Mouse (Mus musculus): Measurements from ENCODE around the gene Tmcc3. TPM values are rescaled to one million over a fixed set of nuclear protein-coding genes. Genes with fewer than 3 reads are reported as not detected.

Tmcc3 gene
- polyA plus RNA-seq, 1 experiment from 2014 or later = 17.4 TPM

GRCm38 (mm10) chr10:94457454-94457853, 145.7 kb downstream of the Tmcc3 start:
- Histone ChIP-seq H3K4me2 (ENCODE audit: low read depth, low read length) (no peak overlapping the region), H3K9me3 (ENCODE audit: control insufficient read depth, low read length) (no peaks in the 10 kb centered on the region), H3K27me3 (replicated peaks; ENCODE audit: control insufficient read depth, insufficient read depth, low read length) (no peaks in the 10 kb centered on the region), H3K9ac (ENCODE audit: low read depth, low read length) (no peak overlapping the region), H3K27ac (replicated peaks; ENCODE audit: low read depth, low read length) (no peak overlapping the region), H3K36me3 (ENCODE audit: control insufficient read depth, insufficient read depth, low read length) (no peaks in the 10 kb centered on the region), H3K4me1 (ENCODE audit: control insufficient read depth, insufficient read depth, low read length) (peaks cover 6% of the 10 kb centered on the region; the same call in 1 of the 2 replicates), H3K4me3 (ENCODE audit: low read depth, low read length) (no peak overlapping the region)
- ATAC-seq (ENCODE audit: low read depth) (peak; percentile 48; the same call in 1 of the 2 replicates), DNase-seq (ENCODE audit: low spot score) (peak; percentile 49)
- WGBS = 25% methylated on average over 1 of the region's 1 CpGs

GRCm38 (mm10) chr10:94458690-94459089, 146.9 kb downstream of the Tmcc3 start:
- no peak overlapping the region for H3K9ac ChIP-seq (ENCODE audit: low read depth, low read length)
- 47% methylated on average over 6 of the region's 6 CpGs for WGBS
- H3K4me1 ChIP-seq (ENCODE audit: control insufficient read depth, insufficient read depth, low read length) = peaks cover 15% of the 10 kb centered on the region
- H3K9me3 ChIP-seq (ENCODE audit: control insufficient read depth, low read length) = no peaks in the 10 kb centered on the region
- 0 out of 2 replicates have a peak overlapping the region, but pooled peaks have one; percentile 29 for H3K27ac ChIP-seq (replicated peaks; ENCODE audit: low read depth, low read length)
- H3K27me3 ChIP-seq (replicated peaks; ENCODE audit: control insufficient read depth, insufficient read depth, low read length) = no peaks in the 10 kb centered on the region
- no peak overlapping the region for H3K4me2 ChIP-seq (ENCODE audit: low read depth, low read length)
- H3K4me3 ChIP-seq (ENCODE audit: low read depth, low read length) = no peak overlapping the region
- DNase-seq (ENCODE audit: low spot score) (peak; percentile 84), ATAC-seq (ENCODE audit: low read depth) (peak; percentile 74; the same call in 1 of the 2 replicates)
- no peaks in the 10 kb centered on the region for H3K36me3 ChIP-seq (ENCODE audit: control insufficient read depth, insufficient read depth, low read length)

GRCm38 (mm10) chr10:94461378-94461777, 149.6 kb downstream of the Tmcc3 start:
- 87% methylated on average over 3 of the region's 3 CpGs for WGBS
- DNase-seq (ENCODE audit: low spot score) = no peak

GRCm38 (mm10) chr10:94461871-94462270, 150.1 kb downstream of the Tmcc3 start:
- Histone ChIP-seq H3K27me3 (replicated peaks; ENCODE audit: control insufficient read depth, insufficient read depth, low read length) (no peaks in the 10 kb centered on the region), H3K4me3 (ENCODE audit: low read depth, low read length) (no peak overlapping the region), H3K4me2 (ENCODE audit: low read depth, low read length) (no peak overlapping the region), H3K9me3 (ENCODE audit: control insufficient read depth, low read length) (no peaks in the 10 kb centered on the region), H3K9ac (ENCODE audit: low read depth, low read length) (no peak overlapping the region), H3K4me1 (ENCODE audit: control insufficient read depth, insufficient read depth, low read length) (peaks cover 19% of the 10 kb centered on the region), H3K27ac (replicated peaks; ENCODE audit: low read depth, low read length) (no peak overlapping the region), H3K36me3 (ENCODE audit: control insufficient read depth, insufficient read depth, low read length) (no peaks in the 10 kb centered on the region)
- ATAC-seq (ENCODE audit: low read depth) = no peak
- DNase-seq (ENCODE audit: low spot score) = no peak
- WGBS = 79% methylated on average over 8 of the region's 8 CpGs

More at GRCm38 (mm10) chr10:94461378-94461777, 149.6 kb downstream of the Tmcc3 start:
- H3K9me3 ChIP-seq (ENCODE audit: control insufficient read depth, low read length) = no peaks in the 10 kb centered on the region
- H3K4me2 ChIP-seq (ENCODE audit: low read depth, low read length) = no peak overlapping the region
- no peak for ATAC-seq (ENCODE audit: low read depth)
- H3K27ac ChIP-seq (replicated peaks; ENCODE audit: low read depth, low read length) = no peak overlapping the region
- H3K4me1 ChIP-seq (ENCODE audit: control insufficient read depth, insufficient read depth, low read length) = peaks cover 19% of the 10 kb centered on the region
- no peak overlapping the region for H3K9ac ChIP-seq (ENCODE audit: low read depth, low read length)
- no peak overlapping the region for H3K4me3 ChIP-seq (ENCODE audit: low read depth, low read length)
- no peaks in the 10 kb centered on the region for H3K27me3 ChIP-seq (replicated peaks; ENCODE audit: control insufficient read depth, insufficient read depth, low read length)
- no peaks in the 10 kb centered on the region for H3K36me3 ChIP-seq (ENCODE audit: control insufficient read depth, insufficient read depth, low read length)

- no peaks in the 10 kb centered on the region for H3K9me3 ChIP-seq (ENCODE audit: control insufficient read depth, low read length)
- H3K9ac ChIP-seq (ENCODE audit: low read depth, low read length) = no peak overlapping the region
- no peaks in the 10 kb centered on the region for H3K27me3 ChIP-seq (replicated peaks; ENCODE audit: control insufficient read depth, insufficient read depth, low read length)
- ATAC-seq (ENCODE audit: low read depth) (peak; percentile 81), DNase-seq (ENCODE audit: low spot score) (peak; percentile 88)
- no peaks in the 10 kb centered on the region for H3K36me3 ChIP-seq (ENCODE audit: control insufficient read depth, insufficient read depth, low read length)
- no peak overlapping the region for H3K4me3 ChIP-seq (ENCODE audit: low read depth, low read length)
- no peak overlapping the region for H3K27ac ChIP-seq (replicated peaks; ENCODE audit: low read depth, low read length)
- peaks cover 19% of the 10 kb centered on the region for H3K4me1 ChIP-seq (ENCODE audit: control insufficient read depth, insufficient read depth, low read length)
- 58% methylated on average over 15 of the region's 15 CpGs for WGBS
- no peak overlapping the region for H3K4me2 ChIP-seq (ENCODE audit: low read depth, low read length)
Observed at GRCm38 (mm10) chr10:94462386-94463064, 150.8 kb downstream of the Tmcc3 start.

- H3K27ac ChIP-seq (replicated peaks; ENCODE audit: low read depth, low read length) = no peak overlapping the region
Observed at GRCm38 (mm10) chr10:94463410-94463809, 151.7 kb downstream of the Tmcc3 start.

GRCm38 (mm10) chr10:94465646-94466045, 153.9 kb downstream of the Tmcc3 start:
- H3K4me3 ChIP-seq (ENCODE audit: low read depth, low read length) = no peak overlapping the region
- no peak overlapping the region for H3K4me2 ChIP-seq (ENCODE audit: low read depth, low read length)
- H3K9me3 ChIP-seq (ENCODE audit: control insufficient read depth, low read length) = no peaks in the 10 kb centered on the region
- WGBS = 87% methylated on average over 6 of the region's 6 CpGs
- no peaks in the 10 kb centered on the region for H3K36me3 ChIP-seq (ENCODE audit: control insufficient read depth, insufficient read depth, low read length)
- H3K9ac ChIP-seq (ENCODE audit: low read depth, low read length) = no peak overlapping the region
- no peaks in the 10 kb centered on the region for H3K27me3 ChIP-seq (replicated peaks; ENCODE audit: control insufficient read depth, insufficient read depth, low read length)
- H3K4me1 ChIP-seq (ENCODE audit: control insufficient read depth, insufficient read depth, low read length) = peaks cover 16% of the 10 kb centered on the region
- no peak overlapping the region for H3K27ac ChIP-seq (replicated peaks; ENCODE audit: low read depth, low read length)
- ATAC-seq (ENCODE audit: low read depth) (no peak), DNase-seq (ENCODE audit: low spot score) (no peak)

More at GRCm38 (mm10) chr10:94463410-94463809, 151.7 kb downstream of the Tmcc3 start:
- ATAC-seq (ENCODE audit: low read depth) (0 out of 2 replicates have a peak, but pooled peaks have one; percentile 23), DNase-seq (ENCODE audit: low spot score) (peak; percentile 75)
- no peaks in the 10 kb centered on the region for H3K9me3 ChIP-seq (ENCODE audit: control insufficient read depth, low read length)
- peaks cover 19% of the 10 kb centered on the region for H3K4me1 ChIP-seq (ENCODE audit: control insufficient read depth, insufficient read depth, low read length)
- H3K4me2 ChIP-seq (ENCODE audit: low read depth, low read length) = no peak overlapping the region
- no peak overlapping the region for H3K4me3 ChIP-seq (ENCODE audit: low read depth, low read length)
- H3K27me3 ChIP-seq (replicated peaks; ENCODE audit: control insufficient read depth, insufficient read depth, low read length) = no peaks in the 10 kb centered on the region
- WGBS = 59% methylated on average over 2 of the region's 2 CpGs
- no peak overlapping the region for H3K9ac ChIP-seq (ENCODE audit: low read depth, low read length)
- H3K36me3 ChIP-seq (ENCODE audit: control insufficient read depth, insufficient read depth, low read length) = no peaks in the 10 kb centered on the region

GRCm38 (mm10) chr10:94466313-94466712, 154.6 kb downstream of the Tmcc3 start:
- Histone ChIP-seq H3K27ac (replicated peaks; ENCODE audit: low read depth, low read length) (no peak overlapping the region), H3K9ac (ENCODE audit: low read depth, low read length) (no peak overlapping the region), H3K4me2 (ENCODE audit: low read depth, low read length) (no peak overlapping the region), H3K9me3 (ENCODE audit: control insufficient read depth, low read length) (no peaks in the 10 kb centered on the region), H3K4me1 (ENCODE audit: control insufficient read depth, insufficient read depth, low read length) (peaks cover 16% of the 10 kb centered on the region), H3K4me3 (ENCODE audit: low read depth, low read length) (no peak overlapping the region), H3K27me3 (replicated peaks; ENCODE audit: control insufficient read depth, insufficient read depth, low read length) (no peaks in the 10 kb centered on the region), H3K36me3 (ENCODE audit: control insufficient read depth, insufficient read depth, low read length) (no peaks in the 10 kb centered on the region)
- WGBS = 68% methylated on average over 7 of the region's 7 CpGs
- ATAC-seq (ENCODE audit: low read depth) (no peak), DNase-seq (ENCODE audit: low spot score) (no peak)

- ATAC-seq (ENCODE audit: low read depth) (no peak), DNase-seq (ENCODE audit: low spot score) (no peak)
- H3K9me3 ChIP-seq (ENCODE audit: control insufficient read depth, low read length) = no peaks in the 10 kb centered on the region
- no peaks in the 10 kb centered on the region for H3K4me1 ChIP-seq (ENCODE audit: control insufficient read depth, insufficient read depth, low read length)
- no peaks in the 10 kb centered on the region for H3K36me3 ChIP-seq (ENCODE audit: control insufficient read depth, insufficient read depth, low read length)
- 60% methylated on average over 8 of the region's 8 CpGs for WGBS
- H3K9ac ChIP-seq (ENCODE audit: low read depth, low read length) = no peak overlapping the region
- H3K27ac ChIP-seq (replicated peaks; ENCODE audit: low read depth, low read length) = no peak overlapping the region
- no peak overlapping the region for H3K4me3 ChIP-seq (ENCODE audit: low read depth, low read length)
- no peaks in the 10 kb centered on the region for H3K27me3 ChIP-seq (replicated peaks; ENCODE audit: control insufficient read depth, insufficient read depth, low read length)
- H3K4me2 ChIP-seq (ENCODE audit: low read depth, low read length) = no peak overlapping the region
Observed at GRCm38 (mm10) chr10:94471487-94471886, 159.7 kb downstream of the Tmcc3 start.
